Mouse (Mus musculus) granulocyte monocyte progenitor cell, adult 5-6 weeks (primary cell): ENCODE measurements around the gene Cfap61. TPM values are rescaled to one million over a fixed set of nuclear protein-coding genes. Genes with fewer than 3 reads are reported as not detected.

Experiments
- ATAC-seq: replicated peaks from 2 replicates; pipeline ENCODE4 v1.8.0; 2016; ENCODE audit warnings: mild to moderate bottlenecking, moderate TSS enrichment, inconsistent platforms; ENCODE audit not compliant: poor library complexity, severe bottlenecking
- total RNA-seq, 2 experiments: library from RNA; stranded (forward) in 1 of 2; stranded (reverse) in 1 of 2; fragments of 200-712, 200-1000 nt in 1 of 2; fragments of >200 nt in 1 of 2; fragmentation: Nextera tagmentation in 1 of 2; gene quantifications; 2 replicates each; pipeline ENCODE4 v1.2.3; 2014 to 2017

Cfap61 gene
- total RNA-seq, 2 experiments from 2014 or later, result not detected

DNA sequence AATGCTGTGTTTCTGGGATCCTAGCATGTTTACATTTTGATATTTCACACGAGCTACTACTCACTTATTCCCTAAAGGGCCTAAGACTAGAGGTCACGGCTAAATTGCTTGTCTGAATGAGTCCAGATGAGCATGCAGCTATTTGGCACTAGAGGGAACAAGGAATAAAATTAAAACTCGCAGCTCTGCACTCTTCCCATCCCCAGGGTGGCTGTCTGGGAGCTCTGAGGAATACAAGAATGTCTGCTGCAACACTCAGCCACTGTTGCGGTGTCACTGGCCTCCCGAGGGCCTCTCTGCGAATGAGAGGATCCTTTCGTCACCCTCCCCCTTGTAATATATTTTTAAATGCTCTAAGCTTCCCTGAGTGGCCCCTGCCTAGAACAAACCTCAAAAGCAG, 310.8 kb downstream of the Cfap61 start:
- ATAC-seq, result no peak

DNA sequence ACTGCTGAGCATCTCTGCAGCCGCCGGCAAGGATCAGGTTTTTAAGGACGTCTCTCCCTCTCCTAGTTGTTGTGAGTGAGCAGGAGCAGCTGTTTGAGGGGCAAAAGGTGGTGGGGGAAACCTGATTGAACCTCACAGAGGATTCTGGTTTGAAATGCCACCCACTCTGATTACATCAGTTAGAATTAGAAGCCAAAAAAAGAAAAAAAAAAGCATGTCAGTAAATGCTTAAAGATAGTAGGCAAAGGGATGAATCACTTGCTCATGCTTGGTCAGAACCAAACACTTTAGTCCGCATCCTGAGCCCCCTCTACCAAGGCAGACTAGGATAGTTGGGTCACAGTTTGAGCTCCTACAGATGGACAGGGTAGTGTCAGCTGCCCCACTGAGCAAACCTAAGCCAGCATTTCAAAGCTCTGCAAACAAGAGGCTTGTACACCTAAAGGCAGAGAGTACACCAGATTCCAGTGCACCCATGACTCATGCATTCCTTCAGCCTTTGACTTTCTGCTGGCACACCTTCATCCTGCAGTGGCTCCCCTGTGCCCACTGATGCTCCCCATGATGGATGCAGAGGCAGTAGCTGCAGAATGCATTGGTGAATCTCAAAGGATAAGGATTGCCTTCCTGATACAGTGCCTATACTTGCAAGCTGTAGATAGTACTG, 312.0 kb downstream of the Cfap61 start:
- no peak for ATAC-seq

DNA sequence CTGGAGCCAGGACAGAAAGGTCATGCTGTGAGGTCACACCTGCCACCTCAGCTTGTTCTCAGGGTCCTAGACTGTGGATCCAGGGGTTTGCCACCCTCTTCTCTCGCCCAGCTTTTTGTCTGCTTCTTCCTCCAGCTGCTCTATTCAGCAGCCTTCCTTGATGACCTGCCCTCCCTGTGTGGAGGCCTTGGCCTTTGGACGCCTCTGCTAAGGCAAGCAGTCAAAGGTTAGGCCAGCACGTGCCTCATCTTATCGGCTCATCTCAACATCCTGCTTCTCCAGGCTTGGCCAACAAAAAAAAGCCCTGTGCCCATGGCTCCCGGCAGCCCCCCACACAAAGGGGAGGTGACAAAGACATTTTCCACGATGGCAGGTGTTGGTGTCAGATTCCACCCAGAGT, 313.0 kb downstream of the Cfap61 start:
- ATAC-seq, result no peak

DNA sequence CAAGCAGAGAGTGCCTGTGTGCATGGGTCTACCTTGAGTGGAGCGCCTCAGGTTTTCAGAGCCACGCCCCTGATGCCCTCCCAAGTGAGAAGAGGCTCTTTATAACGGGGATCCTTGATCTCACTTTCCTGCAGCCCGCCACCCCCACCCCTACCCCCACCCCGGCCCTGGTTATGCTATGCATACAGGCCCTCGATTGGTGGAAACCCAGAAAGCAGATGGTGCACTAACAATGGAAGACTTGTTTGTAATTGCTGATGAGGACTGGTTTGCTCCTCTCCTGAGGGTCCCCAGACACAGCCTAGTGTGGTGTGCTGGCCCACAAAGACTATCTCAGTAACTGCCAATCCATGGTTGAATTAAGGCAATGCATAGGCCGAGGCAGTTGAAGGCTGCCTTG, 314.4 kb downstream of the Cfap61 start:
- no peak for ATAC-seq

DNA sequence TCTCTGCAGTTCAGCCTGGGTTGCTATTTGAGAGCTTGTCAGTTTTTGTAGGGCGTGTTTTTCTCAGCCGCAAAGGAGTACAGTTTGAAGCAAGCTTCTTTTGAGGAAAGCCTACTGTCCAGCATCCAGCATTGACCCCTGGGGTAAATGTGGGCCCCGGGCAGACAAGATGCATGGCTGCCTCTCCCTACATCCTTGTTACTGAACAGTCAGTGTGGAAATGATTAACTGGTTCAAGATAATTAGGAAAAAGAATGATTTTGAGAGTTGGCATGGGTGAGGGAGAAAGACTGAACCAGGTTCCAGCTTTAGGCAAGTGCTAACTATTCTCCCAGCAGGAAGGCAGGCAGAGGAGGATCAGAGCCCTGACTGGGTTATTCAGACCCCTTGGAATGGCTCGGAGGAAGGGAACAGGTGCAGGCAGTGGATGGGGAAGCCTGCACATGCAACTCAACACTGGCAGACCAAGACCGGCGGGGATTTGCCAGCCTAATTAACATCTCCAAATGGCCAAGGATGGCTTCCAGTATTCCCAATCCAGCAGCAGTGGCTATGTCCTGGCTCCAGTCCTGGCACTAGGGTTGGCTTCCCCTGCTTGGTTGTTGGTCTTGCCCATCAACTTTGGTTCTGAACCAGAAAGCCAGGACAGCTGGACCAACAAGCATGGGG, 315.8 kb downstream of the Cfap61 start:
- ATAC-seq, result no peak

DNA sequence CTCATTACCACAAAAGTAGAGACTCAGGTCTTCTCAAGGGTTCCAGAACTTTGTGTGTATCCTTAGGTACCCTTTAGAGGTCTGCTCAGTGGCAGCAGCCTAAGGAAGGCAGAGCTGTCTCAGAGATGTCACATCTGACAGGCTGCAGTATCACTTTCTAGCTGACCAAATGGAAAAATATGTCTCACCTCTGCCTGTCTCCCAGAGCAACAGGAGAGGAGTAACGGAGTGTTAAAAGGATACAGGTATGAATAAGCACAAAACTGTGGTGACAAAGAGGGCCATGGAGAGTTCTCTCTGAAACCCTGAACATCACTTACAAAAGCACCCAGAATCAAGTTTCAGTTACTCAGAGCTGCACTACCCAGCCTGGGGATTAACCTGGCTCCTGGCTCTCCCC, 319.8 kb downstream of the Cfap61 start:
- no peak for ATAC-seq

DNA sequence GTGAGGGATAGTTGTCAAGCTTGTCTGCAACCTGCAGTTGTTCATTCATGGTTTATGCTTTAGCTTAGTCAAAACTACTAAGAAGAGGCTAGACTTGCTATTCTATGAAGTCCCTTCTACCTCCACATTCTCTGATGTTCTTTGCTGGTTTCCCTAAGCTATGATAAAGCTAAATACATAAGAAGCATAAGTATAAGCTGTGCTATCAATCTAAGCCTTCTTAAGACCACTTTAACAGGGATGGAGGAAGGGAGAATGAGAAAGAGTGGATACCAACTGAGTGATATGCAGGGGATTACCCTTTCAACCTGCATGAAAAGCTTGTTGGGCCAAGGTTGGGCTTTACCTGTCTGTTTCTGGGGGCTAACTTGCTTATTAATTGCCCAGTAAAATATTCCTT, 321.1 kb downstream of the Cfap61 start:
- no peak for ATAC-seq

DNA sequence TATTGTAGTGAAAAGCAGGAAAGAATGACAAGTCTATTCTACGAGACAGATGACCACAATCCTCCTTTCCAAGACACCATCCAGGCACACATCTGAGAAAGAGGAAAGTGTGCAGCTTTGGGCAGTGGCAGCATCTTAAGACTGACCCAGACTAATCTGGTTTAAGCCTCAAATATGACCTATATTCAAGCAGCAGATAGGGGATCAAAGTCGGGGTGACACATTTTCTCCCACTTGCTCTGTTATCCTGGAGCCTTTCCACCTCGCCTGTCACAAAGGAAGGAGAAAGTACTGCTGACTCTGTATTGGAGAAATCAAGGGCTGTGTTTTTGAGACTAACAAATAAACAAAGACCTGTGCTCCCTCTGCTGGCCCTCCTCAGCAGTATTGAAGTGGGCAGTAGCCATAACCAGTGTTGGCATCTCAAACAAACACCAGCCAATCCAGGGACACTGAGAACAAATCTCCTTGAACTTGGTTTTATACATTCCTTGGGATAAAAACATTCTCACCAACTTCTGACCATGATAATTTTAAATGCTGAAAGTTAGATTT, 321.8 kb downstream of the Cfap61 start:
- ATAC-seq, result no peak

DNA sequence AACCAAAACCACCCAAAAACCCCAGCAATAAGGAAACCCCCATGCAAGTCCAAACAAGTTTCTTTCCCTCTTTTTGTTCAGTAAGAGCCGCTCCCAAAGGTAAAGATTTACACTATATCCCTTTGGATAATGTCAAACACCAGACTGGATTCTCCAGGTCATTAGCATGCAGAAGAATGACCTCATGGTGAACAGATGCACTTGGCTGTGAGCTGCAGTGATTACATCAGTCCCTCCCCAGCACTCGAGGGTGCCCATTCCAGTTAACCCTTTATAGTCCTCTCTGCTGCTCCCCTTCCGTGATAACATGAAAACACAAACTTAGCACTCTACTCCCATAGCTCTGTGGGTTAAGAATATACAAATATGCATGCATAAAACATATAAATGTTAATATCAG, 322.5 kb downstream of the Cfap61 start:
- ATAC-seq, result no peak

DNA sequence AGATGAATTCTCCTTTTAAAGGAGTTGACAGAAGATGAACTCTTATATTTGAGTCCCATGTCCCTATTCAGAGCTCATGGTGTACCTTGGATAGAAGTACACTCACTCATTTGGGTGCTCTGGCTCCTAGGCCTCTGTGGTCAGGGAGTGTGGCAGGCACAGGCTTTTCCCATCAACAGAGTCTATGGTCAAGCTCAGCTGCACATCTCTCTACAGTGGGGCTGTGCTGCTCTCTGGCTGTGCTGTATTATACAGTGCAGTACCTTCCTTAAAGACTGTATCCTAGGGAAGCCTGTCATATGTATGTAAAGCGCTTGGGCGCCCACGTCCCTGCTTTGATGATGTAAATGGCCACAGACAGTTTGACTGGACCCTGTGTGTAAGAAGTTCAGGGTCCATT, 323.0 kb downstream of the Cfap61 start:
- no peak for ATAC-seq

DNA sequence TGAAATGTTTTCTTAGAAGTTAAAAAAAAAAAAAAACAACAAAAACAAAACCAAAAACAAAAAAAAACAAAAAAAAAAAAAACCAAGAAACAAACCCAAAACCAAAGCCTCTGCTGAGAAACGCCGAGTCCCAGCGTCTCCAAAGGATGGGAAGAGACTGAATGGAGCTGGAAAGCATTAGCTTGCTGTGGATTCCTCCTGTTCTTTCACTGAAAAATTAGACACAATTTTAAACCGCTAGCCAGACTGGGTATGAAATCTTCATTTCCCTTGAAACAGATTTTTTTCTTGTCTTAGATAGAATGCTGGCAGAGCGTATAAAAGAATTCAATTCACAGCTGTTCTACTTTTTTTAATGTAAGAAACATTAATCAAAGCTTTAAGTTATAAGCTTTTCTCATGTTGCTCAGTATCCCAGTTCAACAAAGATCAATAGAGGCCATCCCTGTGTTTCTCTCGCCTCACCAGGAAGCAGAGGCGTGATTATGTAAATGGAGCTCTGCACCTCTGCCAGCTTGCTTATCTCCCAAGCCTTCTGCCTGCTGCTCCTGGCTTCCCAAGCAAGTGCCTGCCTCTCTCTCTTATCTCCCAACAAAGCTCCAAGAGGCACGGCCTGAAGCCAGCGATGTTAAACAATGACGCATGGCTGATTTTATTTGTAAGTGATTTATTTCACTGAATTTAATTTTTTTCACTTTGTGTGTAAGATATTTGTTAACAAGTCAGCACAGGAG, 324.3 kb downstream of the Cfap61 start:
- no peak for ATAC-seq

DNA sequence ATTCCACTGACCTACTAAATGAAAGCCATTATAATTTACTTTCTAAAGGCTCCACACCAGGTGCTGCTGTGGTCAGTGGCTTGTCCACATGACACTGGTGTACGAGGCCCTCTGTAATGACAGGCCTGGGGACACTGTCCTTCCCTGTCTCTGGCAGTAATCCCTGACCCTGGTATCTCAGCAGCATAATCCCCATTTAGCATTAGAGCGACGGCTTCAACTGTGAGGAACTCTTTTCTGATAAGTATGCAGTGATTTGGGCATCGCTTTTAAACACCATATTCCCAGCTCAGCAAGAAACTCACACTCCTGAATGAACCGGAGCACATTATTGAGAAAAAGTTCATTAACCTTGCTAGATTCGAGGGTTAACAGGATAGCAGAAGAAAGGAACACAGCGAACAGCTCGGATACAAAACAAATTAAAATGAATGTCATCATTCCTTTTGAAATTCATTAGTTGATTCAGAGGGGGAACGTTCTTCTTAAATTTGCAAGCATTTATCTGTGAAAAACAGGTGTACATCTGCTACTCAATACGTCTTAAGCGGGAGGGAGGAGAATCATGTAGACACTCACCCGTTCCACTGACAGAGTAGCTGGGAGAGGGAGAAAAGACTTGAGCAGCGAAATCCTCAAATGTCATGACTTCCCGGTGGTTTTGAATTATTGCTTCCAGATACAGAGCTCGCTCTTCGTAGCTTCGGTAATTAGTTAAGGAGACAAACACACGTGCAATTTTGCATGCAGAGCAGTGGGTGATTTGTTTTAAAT, 325.4 kb downstream of the Cfap61 start:
- no peak for ATAC-seq

DNA sequence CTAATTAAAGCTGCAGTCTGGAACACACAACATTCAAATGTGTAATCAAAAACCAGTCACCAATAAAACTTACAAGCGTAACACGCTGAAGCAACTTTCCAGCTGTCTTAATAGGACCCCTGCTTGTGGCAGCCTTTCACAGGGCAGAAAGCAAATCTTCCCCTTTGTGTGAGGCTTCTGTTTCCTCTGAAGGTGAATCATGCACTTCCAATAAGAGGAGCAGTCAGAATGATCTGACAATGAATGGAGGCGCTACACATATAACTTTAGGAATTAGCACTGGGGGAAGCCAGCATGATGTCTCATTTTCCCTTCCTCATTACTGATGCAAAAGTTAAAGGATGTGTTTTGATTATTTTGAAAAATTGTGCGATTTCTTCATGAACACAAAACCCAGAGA, 326.6 kb downstream of the Cfap61 start:
- ATAC-seq, result no peak

DNA sequence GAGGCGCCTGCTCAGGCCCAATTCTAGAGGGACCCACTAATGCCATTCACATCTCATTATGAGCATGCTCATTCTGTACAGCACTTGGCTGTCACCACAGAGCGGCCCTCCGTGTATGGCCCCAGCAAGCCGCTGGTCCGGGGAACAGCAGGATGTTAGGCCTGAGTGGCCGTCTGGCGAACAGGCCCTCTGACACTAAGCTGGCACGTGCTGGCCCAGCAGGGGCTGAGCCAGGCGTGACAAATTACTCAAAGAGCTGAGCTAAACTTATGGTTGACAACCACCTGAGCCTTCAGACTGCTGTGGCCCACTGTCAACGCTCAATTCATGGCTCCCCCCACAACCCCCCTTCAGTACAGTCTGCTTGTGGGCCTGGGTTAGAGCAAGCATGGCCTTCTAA, 327.6 kb downstream of the Cfap61 start:
- ATAC-seq, result no peak

DNA sequence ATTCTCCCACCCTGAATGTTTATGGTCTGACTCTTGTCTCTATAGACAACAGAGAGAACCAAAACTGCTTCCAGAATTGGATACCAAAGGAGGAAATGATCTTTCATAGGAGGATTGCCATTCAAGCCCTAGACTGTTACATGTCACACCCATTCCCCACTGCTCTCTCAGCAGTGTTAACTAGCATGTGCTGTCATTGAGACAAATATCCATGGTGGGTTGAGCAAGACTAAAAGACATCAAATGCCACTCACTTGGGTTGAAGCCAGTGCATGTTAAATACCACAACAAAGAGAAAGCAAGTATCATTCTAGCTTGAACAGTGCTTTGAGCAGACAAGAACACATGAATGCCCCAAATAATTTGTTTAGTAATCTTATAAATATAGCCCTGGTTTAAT, 328.4 kb downstream of the Cfap61 start:
- no peak for ATAC-seq

Other genes starting within 250 kb of the Cfap61 start
- 79.6 and 85.0 TPM in 2 replicates for gene Naa20, start 32.7 kb upstream of the Cfap61 start, total RNA-seq (2014; fragmentation: Nextera tagmentation)
- gene Naa20, start 32.7 kb upstream of the Cfap61 start, total RNA-seq (2017), result 82.3 and 102 TPM in 2 replicates
- 24.8 and 27.2 TPM in 2 replicates for gene Crnkl1, start 230 bp downstream of the Cfap61 start, total RNA-seq (2014; fragmentation: Nextera tagmentation)
- 62.3 and 69.9 TPM in 2 replicates for gene Crnkl1, start 230 bp downstream of the Cfap61 start, total RNA-seq (2017)